Mouse (Mus musculus): ENCODE results near the gene Gm44973. TPM values are rescaled to one million over a fixed set of nuclear protein-coding genes. Genes with fewer than 3 reads are reported as not detected.

Gene Gm44973
- polyA plus RNA-seq (2014; fragmentation: Illumina TruSeq; extraction: RNeasy Lipid Tissue Mini Kit (QIAGEN cat#74804); ENCODE audit: insufficient read depth, low read depth, low replicate concordance), result not detected

GRCm38 (mm10) chr7:5015118-5016001, at the start of gene Gm44973:
Gene Gm44973 (plus strand): TSS chr7:5015496.

GRCm38 (mm10) chr7:4971068-4971467, 44.2 kb upstream of the Gm44973 start, which contains the start of gene Sbk3:
Gene Sbk3 (minus strand): TSS chr7:4971168.

GRCm38 (mm10) chr7:4996003-4996895, 19.0 kb upstream of the Gm44973 start, which contains the start of gene Zfp579:
Gene Zfp579 (minus strand): TSS chr7:4996158.

GRCm38 (mm10) chr7:5014251-5015117, 812 bp upstream of the Gm44973 start, which contains the start of the genes Zfp524 and Fiz1:
Gene Zfp524 (plus strand): TSS chr7:5014415.
Gene Fiz1 (minus strand): TSS chr7:5014697.

GRCm38 (mm10) chr7:5020000-5020681, 4.8 kb downstream of the Gm44973 start, which contains the start of the genes Zfp865 and Ccdc106:
Gene Zfp865 (plus strand): TSS chr7:5020376.
Gene Ccdc106 (plus strand): TSS chr7:5020553.

GRCm38 (mm10) chr7:5033818-5034217, 18.5 kb downstream of the Gm44973 start, which contains the start of gene 4632433K11Rik:
Gene 4632433K11Rik (plus strand): TSS chr7:5034118.

GRCm38 (mm10) chr7:5038109-5038732, 22.9 kb downstream of the Gm44973 start, which contains the start of gene Zfp784:
Gene Zfp784 (minus strand): TSS chr7:5038446.

GRCm38 (mm10) chr7:5051193-5052192, 36.2 kb downstream of the Gm44973 start, which contains the start of gene Zfp580:
Gene Zfp580 (plus strand): TSS chr7:5051538.

GRCm38 (mm10) chr7:5061774-5062359, 46.6 kb downstream of the Gm44973 start, which contains the start of gene U2af2:
Gene U2af2 (plus strand): TSS chr7:5062143.

GRCm38 (mm10) chr7:5080010-5080751, 64.9 kb downstream of the Gm44973 start, which contains the start of gene Epn1:
Gene Epn1 (plus strand): TSS chr7:5080235.

Other genes starting within 250 kb of the Gm44973 start
- not detected for gene Fam71e2, start 244.2 kb upstream of the Gm44973 start, polyA plus RNA-seq (2014; fragmentation: Illumina TruSeq; extraction: RNeasy Lipid Tissue Mini Kit (QIAGEN cat#74804); ENCODE audit: insufficient read depth, low read depth, low replicate concordance)
- 0.53 TPM for gene Il11, start 232.6 kb upstream of the Gm44973 start, polyA plus RNA-seq (2014; fragmentation: Illumina TruSeq; extraction: RNeasy Lipid Tissue Mini Kit (QIAGEN cat#74804); ENCODE audit: insufficient read depth, low read depth, low replicate concordance)
- gene Tmem190, start 232.6 kb upstream of the Gm44973 start, polyA plus RNA-seq (2014; fragmentation: Illumina TruSeq; extraction: RNeasy Lipid Tissue Mini Kit (QIAGEN cat#74804); ENCODE audit: insufficient read depth, low read depth, low replicate concordance), result not detected
- gene Tmem238, start 225.8 kb upstream of the Gm44973 start, polyA plus RNA-seq (2014; fragmentation: Illumina TruSeq; extraction: RNeasy Lipid Tissue Mini Kit (QIAGEN cat#74804); ENCODE audit: insufficient read depth, low read depth, low replicate concordance), result 8.3 TPM
- 809 TPM for gene Rpl28, start 222.6 kb upstream of the Gm44973 start, polyA plus RNA-seq (2014; fragmentation: Illumina TruSeq; extraction: RNeasy Lipid Tissue Mini Kit (QIAGEN cat#74804); ENCODE audit: insufficient read depth, low read depth, low replicate concordance)
- 128 TPM for gene Ube2s, start 202.9 kb upstream of the Gm44973 start, polyA plus RNA-seq (2014; fragmentation: Illumina TruSeq; extraction: RNeasy Lipid Tissue Mini Kit (QIAGEN cat#74804); ENCODE audit: insufficient read depth, low read depth, low replicate concordance)
- 0.48 TPM for gene Shisa7, start 170.8 kb upstream of the Gm44973 start, polyA plus RNA-seq (2014; fragmentation: Illumina TruSeq; extraction: RNeasy Lipid Tissue Mini Kit (QIAGEN cat#74804); ENCODE audit: insufficient read depth, low read depth, low replicate concordance)
- gene Isoc2b, start 145.2 kb upstream of the Gm44973 start, polyA plus RNA-seq (2014; fragmentation: Illumina TruSeq; extraction: RNeasy Lipid Tissue Mini Kit (QIAGEN cat#74804); ENCODE audit: insufficient read depth, low read depth, low replicate concordance), result 15.3 TPM
- gene Isoc2a, start 138.3 kb upstream of the Gm44973 start, polyA plus RNA-seq (2014; fragmentation: Illumina TruSeq; extraction: RNeasy Lipid Tissue Mini Kit (QIAGEN cat#74804); ENCODE audit: insufficient read depth, low read depth, low replicate concordance), result 15.4 TPM
- not detected for gene Gm36210, start 109.0 kb upstream of the Gm44973 start, polyA plus RNA-seq (2014; fragmentation: Illumina TruSeq; extraction: RNeasy Lipid Tissue Mini Kit (QIAGEN cat#74804); ENCODE audit: insufficient read depth, low read depth, low replicate concordance)
- gene Zfp628, start 100.3 kb upstream of the Gm44973 start, polyA plus RNA-seq (2014; fragmentation: Illumina TruSeq; extraction: RNeasy Lipid Tissue Mini Kit (QIAGEN cat#74804); ENCODE audit: insufficient read depth, low read depth, low replicate concordance), result 3.6 TPM
- gene Nat14, start 93.5 kb upstream of the Gm44973 start, polyA plus RNA-seq (2014; fragmentation: Illumina TruSeq; extraction: RNeasy Lipid Tissue Mini Kit (QIAGEN cat#74804); ENCODE audit: insufficient read depth, low read depth, low replicate concordance), result 6.2 TPM
- 1.6 TPM for gene Ssc5d, start 89.7 kb upstream of the Gm44973 start, polyA plus RNA-seq (2014; fragmentation: Illumina TruSeq; extraction: RNeasy Lipid Tissue Mini Kit (QIAGEN cat#74804); ENCODE audit: insufficient read depth, low read depth, low replicate concordance)
- gene Sbk2, start 51.1 kb upstream of the Gm44973 start, polyA plus RNA-seq (2014; fragmentation: Illumina TruSeq; extraction: RNeasy Lipid Tissue Mini Kit (QIAGEN cat#74804); ENCODE audit: insufficient read depth, low read depth, low replicate concordance), result 3.0 TPM
- 4.7 TPM for gene Sbk3, start 44.3 kb upstream of the Gm44973 start, polyA plus RNA-seq (2014; fragmentation: Illumina TruSeq; extraction: RNeasy Lipid Tissue Mini Kit (QIAGEN cat#74804); ENCODE audit: insufficient read depth, low read depth, low replicate concordance)
- 23.2 TPM for gene Zfp579, start 19.3 kb upstream of the Gm44973 start, polyA plus RNA-seq (2014; fragmentation: Illumina TruSeq; extraction: RNeasy Lipid Tissue Mini Kit (QIAGEN cat#74804); ENCODE audit: insufficient read depth, low read depth, low replicate concordance)
- 22.7 TPM for gene Zfp524, start 1.1 kb upstream of the Gm44973 start, polyA plus RNA-seq (2014; fragmentation: Illumina TruSeq; extraction: RNeasy Lipid Tissue Mini Kit (QIAGEN cat#74804); ENCODE audit: insufficient read depth, low read depth, low replicate concordance)
- gene Fiz1, start 799 bp upstream of the Gm44973 start, polyA plus RNA-seq (2014; fragmentation: Illumina TruSeq; extraction: RNeasy Lipid Tissue Mini Kit (QIAGEN cat#74804); ENCODE audit: insufficient read depth, low read depth, low replicate concordance), result 14.4 TPM
- gene Zfp865, start 4.9 kb downstream of the Gm44973 start, polyA plus RNA-seq (2014; fragmentation: Illumina TruSeq; extraction: RNeasy Lipid Tissue Mini Kit (QIAGEN cat#74804); ENCODE audit: insufficient read depth, low read depth, low replicate concordance), result 8.2 TPM
- gene Ccdc106, start 5.1 kb downstream of the Gm44973 start, polyA plus RNA-seq (2014; fragmentation: Illumina TruSeq; extraction: RNeasy Lipid Tissue Mini Kit (QIAGEN cat#74804); ENCODE audit: insufficient read depth, low read depth, low replicate concordance), result not detected
- gene 4632433K11Rik, start 18.6 kb downstream of the Gm44973 start, polyA plus RNA-seq (2014; fragmentation: Illumina TruSeq; extraction: RNeasy Lipid Tissue Mini Kit (QIAGEN cat#74804); ENCODE audit: insufficient read depth, low read depth, low replicate concordance), result not detected
- 2.8 TPM for gene Zfp784, start 22.9 kb downstream of the Gm44973 start, polyA plus RNA-seq (2014; fragmentation: Illumina TruSeq; extraction: RNeasy Lipid Tissue Mini Kit (QIAGEN cat#74804); ENCODE audit: insufficient read depth, low read depth, low replicate concordance)
- 7.2 TPM for gene Zfp580, start 36.0 kb downstream of the Gm44973 start, polyA plus RNA-seq (2014; fragmentation: Illumina TruSeq; extraction: RNeasy Lipid Tissue Mini Kit (QIAGEN cat#74804); ENCODE audit: insufficient read depth, low read depth, low replicate concordance)
- gene U2af2, start 46.6 kb downstream of the Gm44973 start, polyA plus RNA-seq (2014; fragmentation: Illumina TruSeq; extraction: RNeasy Lipid Tissue Mini Kit (QIAGEN cat#74804); ENCODE audit: insufficient read depth, low read depth, low replicate concordance), result 96.1 TPM
- gene Epn1, start 64.7 kb downstream of the Gm44973 start, polyA plus RNA-seq (2014; fragmentation: Illumina TruSeq; extraction: RNeasy Lipid Tissue Mini Kit (QIAGEN cat#74804); ENCODE audit: insufficient read depth, low read depth, low replicate concordance), result 61.0 TPM
- not detected for gene Rfpl4, start 101.5 kb downstream of the Gm44973 start, polyA plus RNA-seq (2014; fragmentation: Illumina TruSeq; extraction: RNeasy Lipid Tissue Mini Kit (QIAGEN cat#74804); ENCODE audit: insufficient read depth, low read depth, low replicate concordance)
- 0.49 TPM for gene Rasl2-9, start 110.5 kb downstream of the Gm44973 start, polyA plus RNA-seq (2014; fragmentation: Illumina TruSeq; extraction: RNeasy Lipid Tissue Mini Kit (QIAGEN cat#74804); ENCODE audit: insufficient read depth, low read depth, low replicate concordance)
- gene Vmn1r55, start 134.2 kb downstream of the Gm44973 start, polyA plus RNA-seq (2014; fragmentation: Illumina TruSeq; extraction: RNeasy Lipid Tissue Mini Kit (QIAGEN cat#74804); ENCODE audit: insufficient read depth, low read depth, low replicate concordance), result not detected
- not detected for gene Vmn1r56, start 181.3 kb downstream of the Gm44973 start, polyA plus RNA-seq (2014; fragmentation: Illumina TruSeq; extraction: RNeasy Lipid Tissue Mini Kit (QIAGEN cat#74804); ENCODE audit: insufficient read depth, low read depth, low replicate concordance)
- not detected for gene Vmn1r57, start 203.0 kb downstream of the Gm44973 start, polyA plus RNA-seq (2014; fragmentation: Illumina TruSeq; extraction: RNeasy Lipid Tissue Mini Kit (QIAGEN cat#74804); ENCODE audit: insufficient read depth, low read depth, low replicate concordance)

All from lung, adult 10 weeks (tissue).